Mouse (Mus musculus): ENCODE results near the gene Mxi1.

- TF ChIP-seq CTCF (conservative IDR thresholded peaks at IDR 0.05; ENCODE audit: insufficient read depth, insufficient read length, low read depth, low read length), result no peak
- TF ChIP-seq POLR2A (IDR thresholded peaks at IDR 0.05; ENCODE audit: low read depth, low read length), result no peak
These were observed 73.0 kb downstream of the Mxi1 start for GRCm38 (mm10) chr19:53383336-53383735.

Data from kidney, adult 2 months (tissue).